Comparison of ENCODE assay signal across 33 mouse cellular contexts in genomic region chr8:93278176-93278805, GRCm38 (mm10). TPM values are rescaled to one million over a fixed set of nuclear protein-coding genes. Genes with fewer than 3 reads are reported as not detected.
DNase-seq lines count a peak whose midpoint lies in the region; ATAC-seq and TF ChIP-seq lines count a peak whose summit lies in the region.
"Had no signal": no experiment of that assay in that cellular context is flagged by ENCODE, and none has a peak within 500 bp of the region (broad histone marks: within the 10 kb centered on the region; RNA-seq: fewer than 3 reads in every experiment).

No protein-coding gene starts in this region.

- DNase-seq in forebrain, postnatal 0 days = peak; percentile 11
- peak; percentile 82 for DNase-seq in kidney, adult 9 months
- no peak for DNase-seq in kidney, postnatal 4 days
- DNase-seq in left cerebral cortex, postnatal 25 days (ENCODE audit: low spot score in 2 of 2) = peak; percentile 36 to 58
- DNase-seq in left cerebral cortex, postnatal 4 days = no peak
- peak; percentile 69 for DNase-seq in brain, adult 2 months (ENCODE audit: low read depth, low spot score)
- DNase-seq: adrenal gland, adult 8-10 months; cerebellum, adult 18-20 months; cerebellum, postnatal 14 days; heart, postnatal 4 days; liver, postnatal 0 days; right cerebral cortex, postnatal 4 days; thymus, adult 18-20 months; thymus, postnatal 36 days had no signal

- no peak for ATAC-seq in forebrain, postnatal 0 days
- ATAC-seq in forebrain, embryonic 15.5 days (replicated peaks) = no peak
- ATAC-seq: activated CD4-positive, CD25-positive, alpha-beta regulatory T cell, adult 4 months; intestine, embryonic 15.5 days; liver, postnatal 0 days; lung, postnatal 0 days had no signal

- no peaks in the 10 kb centered on the region for H3K9me3 ChIP-seq in forebrain, postnatal 0 days (ENCODE audit: low read length)
- H3K9me3 ChIP-seq in forebrain, embryonic 15.5 days = no peaks in the 10 kb centered on the region
- H3K9me3 ChIP-seq: embryonic facial prominence, embryonic 12.5 days; heart, embryonic 15.5 days; hindbrain, embryonic 15.5 days; intestine, embryonic 15.5 days; limb, embryonic 10.5 days; stomach, embryonic 15.5 days had no signal

- no peak overlapping the region for H3K27ac ChIP-seq in forebrain, postnatal 0 days (ENCODE audit: low read depth, low read length)
- H3K27ac ChIP-seq in forebrain, embryonic 15.5 days (replicated peaks) = no peak overlapping the region
- H3K27ac ChIP-seq: embryonic facial prominence, embryonic 12.5 days; heart, embryonic 15.5 days; hindbrain, embryonic 15.5 days; intestine, embryonic 15.5 days; limb, embryonic 10.5 days; macrophage; stomach, embryonic 15.5 days had no signal

- no peak overlapping the region for H3K9ac ChIP-seq in forebrain, postnatal 0 days
- no peak overlapping the region for H3K9ac ChIP-seq in forebrain, embryonic 15.5 days (replicated peaks)
- H3K9ac ChIP-seq: embryonic facial prominence, embryonic 12.5 days; heart, embryonic 15.5 days; hindbrain, embryonic 15.5 days; intestine, embryonic 15.5 days; liver, postnatal 0 days; stomach, embryonic 15.5 days had no signal

- no peaks in the 10 kb centered on the region for H3K36me3 ChIP-seq in forebrain, postnatal 0 days (ENCODE audit: insufficient read depth)
- H3K36me3 ChIP-seq in forebrain, embryonic 15.5 days = no peaks in the 10 kb centered on the region
- H3K36me3 ChIP-seq: embryonic facial prominence, embryonic 12.5 days; heart, embryonic 15.5 days; hindbrain, embryonic 15.5 days; intestine, embryonic 15.5 days; limb, embryonic 10.5 days; stomach, embryonic 15.5 days had no signal

- no peak overlapping the region for H3K4me3 ChIP-seq in forebrain, postnatal 0 days (ENCODE audit: low read depth, low read length)
- H3K4me3 ChIP-seq in forebrain, embryonic 15.5 days = no peak overlapping the region
- H3K4me3 ChIP-seq: embryonic facial prominence, embryonic 12.5 days; heart, embryonic 15.5 days; hindbrain, embryonic 15.5 days; intestine, embryonic 15.5 days; limb, embryonic 10.5 days; stomach, embryonic 15.5 days had no signal

- TF ChIP-seq CTCF in forebrain, postnatal 0 days (IDR thresholded peaks at IDR 0.05; ENCODE audit: low read depth) = no peak

- 73% methylated on average over 4 of the region's 4 CpGs for WGBS in forebrain, postnatal 0 days
- WGBS in forebrain, embryonic 15.5 days = 69% methylated on average over 4 of the region's 4 CpGs

- no peaks in the 10 kb centered on the region for H3K27me3 ChIP-seq in forebrain, postnatal 0 days (ENCODE audit: insufficient read depth, low read length)
- no peaks in the 10 kb centered on the region for H3K27me3 ChIP-seq in forebrain, embryonic 15.5 days
- H3K27me3 ChIP-seq: embryonic facial prominence, embryonic 12.5 days; heart, embryonic 15.5 days; hindbrain, embryonic 15.5 days; intestine, embryonic 15.5 days; stomach, embryonic 15.5 days had no signal

- no peaks in the 10 kb centered on the region for H3K4me1 ChIP-seq in forebrain, postnatal 0 days (ENCODE audit: insufficient read depth)
- no peaks in the 10 kb centered on the region for H3K4me1 ChIP-seq in forebrain, embryonic 15.5 days
- H3K4me1 ChIP-seq: embryonic facial prominence, embryonic 12.5 days; heart, embryonic 15.5 days; hindbrain, embryonic 15.5 days; intestine, embryonic 15.5 days; limb, embryonic 10.5 days; stomach, embryonic 15.5 days had no signal

- intact Hi-C loops in left cerebral cortex, postnatal 25 days (cut with DNase I) = no loop called here
- intact Hi-C loops in left cerebral cortex, postnatal 4 days (cut with DNase I) = no loop called here

- no peak overlapping the region for H3K4me2 ChIP-seq in forebrain, postnatal 0 days (ENCODE audit: low read depth)
- H3K4me2 ChIP-seq in forebrain, embryonic 15.5 days (replicated peaks) = no peak overlapping the region
- H3K4me2 ChIP-seq: embryonic facial prominence, embryonic 12.5 days; heart, embryonic 15.5 days; hindbrain, embryonic 15.5 days; intestine, embryonic 15.5 days; liver, embryonic 11.5 days; stomach, embryonic 15.5 days had no signal

RNA-seq across cellular contexts. Expression of gene Ces1f, which starts 1.3 kb away (rescaled TPM):
- not detected in 2 replicates for total RNA-seq in forebrain, postnatal 0 days (2014; rRNA removed)
- polyA plus RNA-seq in forebrain, postnatal 0 days (2015; fragmentation: Nextera tagmentation; extraction: Ambion mirVana) = not detected in 2 replicates
- polyA plus RNA-seq in forebrain, embryonic 15.5 days (2015; fragmentation: Nextera tagmentation; extraction: Ambion mirVana) = not detected in 2 replicates
- total RNA-seq in left cerebral cortex, postnatal 25 days (2021) = not detected
- total RNA-seq in left cerebral cortex, postnatal 4 days (2021) = not detected
- total RNA-seq: heart, postnatal 4 days; layer of hippocampus, adult 18-20 months; left cerebral cortex, adult 18-20 months; monocyte, adult 5-6 weeks had no signal
- polyA plus RNA-seq: activated CD4-positive, CD25-positive, alpha-beta regulatory T cell, adult 4 months; embryonic facial prominence, embryonic 12.5 days; forebrain, embryonic 11.5 days; hindbrain, embryonic 15.5 days; limb, embryonic 10.5 days; liver, embryonic 11.5 days; macrophage; neural tube, embryonic 11.5 days had no signal

RNA-seq across cellular contexts. Expression of gene Ces1e, which starts 48.9 kb away (rescaled TPM):
- not detected in 2 replicates for total RNA-seq in forebrain, postnatal 0 days (2014; rRNA removed)
- polyA plus RNA-seq in forebrain, postnatal 0 days (2015; fragmentation: Nextera tagmentation; extraction: Ambion mirVana) = not detected in 2 replicates
- polyA plus RNA-seq in forebrain, embryonic 15.5 days (2015; fragmentation: Nextera tagmentation; extraction: Ambion mirVana) = not detected in 2 replicates
- not detected for total RNA-seq in left cerebral cortex, postnatal 25 days (2021)
- not detected for total RNA-seq in left cerebral cortex, postnatal 4 days (2021)
- total RNA-seq: adrenal gland, adult 8-10 months; layer of hippocampus, adult 18-20 months; left cerebral cortex, adult 18-20 months; monocyte, adult 5-6 weeks had no signal
- polyA plus RNA-seq: activated CD4-positive, CD25-positive, alpha-beta regulatory T cell, adult 4 months; embryonic facial prominence, embryonic 12.5 days; forebrain, embryonic 11.5 days; frontal cortex, adult 2 months; hindbrain, embryonic 15.5 days; limb, embryonic 10.5 days; liver, embryonic 11.5 days; macrophage; neural tube, embryonic 11.5 days had no signal

RNA-seq across cellular contexts. Expression of gene Ces1g, which starts 58.8 kb away (rescaled TPM):
- not detected in 2 replicates for total RNA-seq in forebrain, postnatal 0 days (2014; rRNA removed)
- polyA plus RNA-seq in forebrain, postnatal 0 days (2015; fragmentation: Nextera tagmentation; extraction: Ambion mirVana) = not detected in 2 replicates
- not detected in 2 replicates for polyA plus RNA-seq in forebrain, embryonic 15.5 days (2015; fragmentation: Nextera tagmentation; extraction: Ambion mirVana)
- total RNA-seq in left cerebral cortex, postnatal 25 days (2021) = not detected
- not detected for total RNA-seq in left cerebral cortex, postnatal 4 days (2021)
- total RNA-seq: gastrocnemius, adult 8-10 months; heart, postnatal 4 days; layer of hippocampus, adult 18-20 months; left cerebral cortex, adult 18-20 months; monocyte, adult 5-6 weeks had no signal
- polyA plus RNA-seq: activated CD4-positive, CD25-positive, alpha-beta regulatory T cell, adult 4 months; embryonic facial prominence, embryonic 12.5 days; forebrain, embryonic 11.5 days; frontal cortex, adult 2 months; gonadal fat pad, adult 2 months; heart, embryonic 15.5 days; hindbrain, embryonic 15.5 days; limb, embryonic 10.5 days; macrophage; neural tube, embryonic 11.5 days had no signal

Comparison
In these comparisons a context has a peak if more than half of its experiments do, and no peak if none do; other contexts are left out.
1. DNase-seq: peak in forebrain, postnatal 0 days (single experiment), kidney, adult 9 months (single experiment), left cerebral cortex, postnatal 25 days (2 of 2) and brain, adult 2 months (single experiment); none in kidney, postnatal 4 days (0 of 2) and left cerebral cortex, postnatal 4 days (single experiment).